Mouse (Mus musculus) bone marrow macrophage, adult 2 months (primary cell): ENCODE data around the gene Gm20518.

ENCODE experiments used
- CTCF ChIP-seq: IDR thresholded peaks from 2 replicates; pipeline ENCODE4 v1.5.1; 2012; ENCODE audit warnings: low read depth, mild to moderate bottlenecking, low read length, moderate library complexity
- POLR2A ChIP-seq: IDR thresholded peaks from 2 replicates; pipeline ENCODE4 v1.6.1; 2012; ENCODE audit warnings: mild to moderate bottlenecking, low read depth, low read length, borderline replicate concordance

DNA sequence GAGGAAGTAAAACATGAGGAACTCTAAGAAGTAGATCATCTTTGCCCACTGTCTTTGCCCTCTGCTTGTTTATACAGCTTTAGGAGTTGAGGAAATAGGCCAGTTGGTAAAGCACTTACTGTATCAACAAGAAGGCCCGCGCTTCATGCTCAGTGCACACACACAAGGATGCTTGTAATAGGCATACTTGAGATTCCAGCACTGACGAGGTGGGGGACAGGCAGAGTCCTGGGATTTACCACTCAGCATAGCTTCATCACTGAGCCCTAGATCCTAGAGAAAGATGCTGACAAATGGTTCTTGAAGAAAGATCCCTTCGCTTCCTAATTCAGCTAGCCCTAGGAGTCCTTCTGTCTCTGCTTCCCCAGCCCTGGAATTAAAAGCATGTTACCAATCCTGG is 78.3 kb downstream of the Gm20518 start:
- TF ChIP-seq CTCF (no peak), POLR2A (no peak)
